Mouse (Mus musculus): ENCODE measurements around the gene Upk2.

The Upk2 gene

DNA sequence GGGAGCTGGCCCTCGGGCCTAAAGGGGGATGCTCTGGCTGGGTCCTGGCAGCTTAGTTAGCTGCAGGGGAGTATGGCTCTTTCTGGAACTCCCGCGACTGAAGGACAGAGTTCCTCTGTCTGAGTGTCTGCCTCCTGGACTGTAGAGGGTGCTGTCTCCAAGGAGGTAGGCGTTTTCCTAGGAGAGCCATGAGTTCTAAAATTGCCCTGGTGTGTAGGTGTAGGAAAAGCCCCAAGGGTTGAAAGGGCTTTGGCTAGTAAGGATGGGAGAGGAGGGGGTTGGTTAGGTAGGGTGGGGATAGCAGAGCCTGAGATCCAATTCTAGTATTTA lies at the start of gene Upk2:
Gene Upk2 (minus strand): TSS at position 86 of the 330 bp plus-strand sequence.
- DNase-seq (ENCODE audit: low spot score in 2 of 2) = no peak

- peak; percentile 90 to 91 for DNase-seq (ENCODE audit: low spot score in 2 of 2)
These were observed 47.2 kb upstream of the Upk2 start for GRCm38 (mm10) chr9:44502006-44502405.

DNA sequence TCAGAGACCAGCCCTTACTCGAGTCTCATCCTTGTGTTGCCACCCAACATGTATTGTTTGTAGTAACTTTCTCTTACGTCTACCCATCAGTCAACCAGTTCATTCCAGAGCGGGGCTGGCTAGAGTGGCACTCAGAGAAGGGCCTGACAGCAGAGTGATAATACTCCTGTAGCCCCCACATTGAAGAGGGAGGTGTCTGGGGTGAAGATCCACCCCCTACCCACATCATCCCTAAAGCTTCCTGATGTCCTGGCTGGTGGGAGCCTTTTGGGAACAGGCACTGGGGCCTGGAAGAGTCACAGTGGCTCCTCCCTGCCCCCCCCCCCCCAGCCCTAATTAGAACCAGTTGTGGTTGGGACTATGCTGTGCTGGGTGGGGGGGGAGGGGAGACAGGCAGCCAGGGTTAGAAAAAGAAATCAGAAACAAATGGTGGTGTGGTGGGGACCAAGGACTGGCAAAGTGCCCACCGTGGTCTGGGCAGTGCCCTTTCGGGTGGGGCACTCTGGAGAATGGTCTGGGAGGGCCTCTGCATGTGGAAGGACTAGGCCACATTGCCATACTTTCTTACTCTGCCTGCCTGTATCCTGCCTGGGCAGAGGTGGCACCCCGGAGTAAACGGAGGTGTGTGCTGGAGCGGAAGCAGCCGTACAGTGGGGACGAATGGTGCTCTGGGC lies 46.6 kb upstream of the Upk2 start:
- DNase-seq (ENCODE audit: low spot score in 2 of 2) = no peak

GRCm38 (mm10) chr9:44500638-44501175 lies 45.9 kb upstream of the Upk2 start:
- DNase-seq (ENCODE audit: low spot score in 2 of 2) = no peak

DNA sequence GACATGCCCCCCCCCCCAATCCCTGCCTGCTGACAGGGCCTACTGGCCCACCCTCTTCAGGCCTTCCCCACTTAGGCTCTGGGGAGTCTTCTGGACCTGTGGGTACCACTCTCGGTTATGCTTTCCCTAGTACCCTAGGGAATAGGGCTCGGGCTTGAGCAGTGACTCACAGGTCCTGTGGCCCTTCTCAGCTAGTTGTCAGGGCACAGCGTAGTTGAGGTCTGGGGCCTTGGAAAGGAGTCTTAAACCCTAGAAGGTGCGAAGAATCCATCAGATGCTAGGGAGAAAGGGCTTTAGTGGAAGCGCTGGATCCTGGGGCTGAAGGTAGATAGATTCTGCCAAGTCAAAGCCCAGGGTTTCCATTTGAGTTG lies 45.4 kb upstream of the Upk2 start:
- no peak for DNase-seq (ENCODE audit: low spot score in 2 of 2)

GRCm38 (mm10) chr9:44499356-44500162 lies 44.8 kb upstream of the Upk2 start:
- DNase-seq (ENCODE audit: low spot score in 2 of 2) = no peak

- DNase-seq (ENCODE audit: low spot score in 2 of 2) = peak; percentile 48 to 65
These were observed 43.9 kb upstream of the Upk2 start for GRCm38 (mm10) chr9:44498421-44499355.

GRCm38 (mm10) chr9:44497624-44498377 lies 43.0 kb upstream of the Upk2 start:
- no peak for DNase-seq (ENCODE audit: low spot score in 2 of 2)

- no peak for DNase-seq (ENCODE audit: low spot score in 2 of 2)
These were observed 42.2 kb upstream of the Upk2 start for GRCm38 (mm10) chr9:44496803-44497461.

DNA sequence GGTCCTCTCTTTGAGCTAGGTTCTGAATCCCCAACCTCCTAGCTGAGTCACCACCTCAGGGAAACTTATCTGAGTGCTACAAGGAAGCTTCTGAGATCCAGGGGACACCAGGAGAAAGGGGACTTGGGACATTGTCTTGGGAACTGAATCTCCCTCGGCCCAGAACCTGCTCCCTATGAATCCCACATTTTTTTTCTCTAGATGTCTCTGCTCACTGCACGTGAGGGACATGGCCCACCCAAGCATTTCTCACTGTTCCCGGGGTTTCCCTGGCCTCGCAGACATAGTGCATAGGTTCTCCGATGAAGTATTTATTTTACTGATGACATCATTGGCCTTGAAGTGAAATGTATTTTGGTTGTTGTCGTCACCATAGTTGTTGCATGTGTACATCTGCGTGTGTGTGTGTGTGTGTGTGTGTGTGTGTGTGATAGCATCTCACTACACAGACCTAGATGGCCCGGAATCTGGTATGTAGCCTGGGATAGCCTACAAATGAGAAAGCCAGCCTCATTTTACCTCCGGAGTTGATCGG lies 41.1 kb upstream of the Upk2 start:
- DNase-seq (ENCODE audit: low spot score in 2 of 2) = no peak

DNA sequence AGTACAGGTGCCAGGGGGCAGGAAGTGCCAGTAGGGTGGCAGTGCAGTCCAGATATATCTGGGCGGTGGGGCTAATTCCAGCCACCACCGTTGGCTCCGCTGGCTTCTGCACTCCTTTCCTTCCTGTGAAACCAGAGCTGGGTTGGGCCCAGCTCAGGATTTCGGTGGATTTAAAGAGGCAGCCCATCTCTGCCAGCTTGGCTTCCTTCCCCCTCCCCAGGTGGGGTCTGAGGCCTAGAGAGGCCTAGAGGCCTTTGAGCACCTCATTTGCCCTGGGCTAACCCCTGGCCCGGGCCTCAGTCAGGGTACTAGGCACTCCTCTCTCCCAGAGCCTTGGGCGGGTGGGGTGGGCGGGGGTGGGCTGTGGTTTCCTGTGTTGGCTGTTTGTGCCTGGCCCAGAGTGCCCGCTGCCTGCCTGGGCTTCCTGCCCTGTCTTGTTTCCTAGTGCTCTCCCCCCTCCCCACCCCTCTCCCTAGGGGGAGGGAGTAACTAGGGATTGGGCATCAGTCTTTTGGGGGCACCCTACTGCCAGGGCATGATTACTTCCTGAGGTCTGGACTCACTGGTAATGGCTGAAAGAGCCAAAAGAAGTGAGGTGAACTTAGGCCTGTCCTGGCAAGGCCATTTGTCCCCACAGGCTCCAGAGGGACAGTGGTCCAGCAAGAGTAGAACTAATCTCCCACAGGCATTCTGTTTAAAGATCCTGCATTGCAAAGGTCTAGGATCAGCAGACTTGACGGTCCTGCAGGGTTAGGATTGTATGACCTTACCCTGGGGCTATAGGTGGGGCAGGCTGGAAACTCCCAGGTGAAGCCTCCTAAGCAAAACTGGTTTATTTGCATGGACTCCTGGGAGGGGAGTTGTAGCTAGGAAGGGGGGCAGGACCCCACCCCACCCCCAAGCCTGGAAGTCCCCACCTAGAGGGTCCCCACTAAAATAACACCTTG lies 40.4 kb upstream of the Upk2 start:
- no peak for DNase-seq (ENCODE audit: low spot score in 2 of 2)

- no peak for DNase-seq (ENCODE audit: low spot score in 2 of 2)
These were observed 39.6 kb upstream of the Upk2 start for GRCm38 (mm10) chr9:44494261-44494862.

- DNase-seq (ENCODE audit: low spot score in 2 of 2) = no peak
These were observed 38.1 kb upstream of the Upk2 start for GRCm38 (mm10) chr9:44492631-44493461.

DNA sequence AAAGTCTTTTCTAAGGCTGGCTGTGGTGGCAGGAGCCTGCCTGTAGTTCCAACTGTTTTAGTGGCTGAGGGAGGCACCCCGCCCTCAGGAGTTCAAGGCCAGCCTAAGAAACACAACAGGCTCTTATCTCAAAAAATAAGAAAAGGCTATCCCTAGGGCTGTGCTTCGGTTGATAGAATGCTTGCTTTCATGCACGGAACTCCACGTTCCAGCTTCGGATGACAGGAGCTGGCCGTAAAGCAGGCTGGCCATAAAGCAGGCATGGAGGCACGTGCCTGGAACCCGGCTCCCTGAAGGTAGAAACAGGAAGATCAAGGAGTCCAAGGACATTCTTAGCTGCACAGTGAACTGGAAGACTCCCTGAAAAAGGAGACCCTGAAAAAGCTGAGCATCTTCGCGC lies 36.6 kb upstream of the Upk2 start:
- no peak for DNase-seq (ENCODE audit: low spot score in 2 of 2)

- no peak for DNase-seq (ENCODE audit: low spot score in 2 of 2)
These were observed 35.6 kb upstream of the Upk2 start for GRCm38 (mm10) chr9:44490086-44490967.

GRCm38 (mm10) chr9:44489651-44490085 lies 34.9 kb upstream of the Upk2 start:
- no peak for DNase-seq (ENCODE audit: low spot score in 2 of 2)

- DNase-seq (ENCODE audit: low spot score in 2 of 2) = peak in 1 of 2 experiments; percentile 32
These were observed 34.1 kb upstream of the Upk2 start for GRCm38 (mm10) chr9:44488855-44489381.

Data from right cerebral cortex, adult 2 months (tissue).